Mouse (Mus musculus): ENCODE results near the gene Chil1.

The Chil1 gene

GRCm38 (mm10) chr1:134201751-134202420, 19.9 kb downstream of the Chil1 start:
- no peak for ATAC-seq (ENCODE audit: insufficient number of reproducible peaks, low FRiP score, low TSS enrichment)

GRCm38 (mm10) chr1:134204230-134204629, 22.3 kb downstream of the Chil1 start:
- no peak for ATAC-seq (ENCODE audit: insufficient number of reproducible peaks, low FRiP score, low TSS enrichment)

- ATAC-seq (ENCODE audit: insufficient number of reproducible peaks, low FRiP score, low TSS enrichment) = peak; percentile 77
These were observed 23.5 kb downstream of the Chil1 start for GRCm38 (mm10) chr1:134205296-134206018.

- no peak for ATAC-seq (ENCODE audit: insufficient number of reproducible peaks, low FRiP score, low TSS enrichment)
These were observed 24.1 kb downstream of the Chil1 start for GRCm38 (mm10) chr1:134206085-134206484.

GRCm38 (mm10) chr1:134210179-134210755, 28.3 kb downstream of the Chil1 start:
- no peak for ATAC-seq (ENCODE audit: insufficient number of reproducible peaks, low FRiP score, low TSS enrichment)

GRCm38 (mm10) chr1:134211043-134211442, 29.1 kb downstream of the Chil1 start:
- ATAC-seq (ENCODE audit: insufficient number of reproducible peaks, low FRiP score, low TSS enrichment) = peak; percentile 31; the same call in 1 of the 2 replicates

- ATAC-seq (ENCODE audit: insufficient number of reproducible peaks, low FRiP score, low TSS enrichment) = no peak
These were observed 29.7 kb downstream of the Chil1 start for GRCm38 (mm10) chr1:134211631-134212030.

GRCm38 (mm10) chr1:134212351-134212750, 30.4 kb downstream of the Chil1 start:
- ATAC-seq (ENCODE audit: insufficient number of reproducible peaks, low FRiP score, low TSS enrichment) = no peak

- no peak for ATAC-seq (ENCODE audit: insufficient number of reproducible peaks, low FRiP score, low TSS enrichment)
These were observed 31.4 kb downstream of the Chil1 start for GRCm38 (mm10) chr1:134213405-134213804.

- ATAC-seq (ENCODE audit: insufficient number of reproducible peaks, low FRiP score, low TSS enrichment) = no peak
These were observed 33.1 kb downstream of the Chil1 start for GRCm38 (mm10) chr1:134215059-134215458.

GRCm38 (mm10) chr1:134215751-134216628, 34.0 kb downstream of the Chil1 start:
- ATAC-seq (ENCODE audit: insufficient number of reproducible peaks, low FRiP score, low TSS enrichment) = no peak

GRCm38 (mm10) chr1:134216629-134216971, 34.6 kb downstream of the Chil1 start:
- no peak for ATAC-seq (ENCODE audit: insufficient number of reproducible peaks, low FRiP score, low TSS enrichment)

- ATAC-seq (ENCODE audit: insufficient number of reproducible peaks, low FRiP score, low TSS enrichment) = no peak
These were observed 35.1 kb downstream of the Chil1 start for GRCm38 (mm10) chr1:134217028-134217481.

- ATAC-seq (ENCODE audit: insufficient number of reproducible peaks, low FRiP score, low TSS enrichment) = no peak
These were observed 36.0 kb downstream of the Chil1 start for GRCm38 (mm10) chr1:134217942-134218341.

- ATAC-seq (ENCODE audit: insufficient number of reproducible peaks, low FRiP score, low TSS enrichment) = no peak
These were observed 37.6 kb downstream of the Chil1 start for GRCm38 (mm10) chr1:134219608-134220007.

- no peak for ATAC-seq (ENCODE audit: insufficient number of reproducible peaks, low FRiP score, low TSS enrichment)
These were observed 39.2 kb downstream of the Chil1 start for GRCm38 (mm10) chr1:134221172-134221571.

GRCm38 (mm10) chr1:134222122-134223055, 40.4 kb downstream of the Chil1 start:
- no peak for ATAC-seq (ENCODE audit: insufficient number of reproducible peaks, low FRiP score, low TSS enrichment)

GRCm38 (mm10) chr1:134224649-134225227, 42.8 kb downstream of the Chil1 start:
- ATAC-seq (ENCODE audit: insufficient number of reproducible peaks, low FRiP score, low TSS enrichment) = no peak

GRCm38 (mm10) chr1:134225375-134225774, 43.4 kb downstream of the Chil1 start:
- ATAC-seq (ENCODE audit: insufficient number of reproducible peaks, low FRiP score, low TSS enrichment) = no peak

Measured in cerebellum, adult (tissue).